Mouse (Mus musculus) lung, adult 2 months (tissue): ENCODE results near the gene Pcid2.

ENCODE experiments used
- CTCF ChIP-seq: fragments of 200-500 bp; IDR thresholded peaks from 2 replicates; pipeline ENCODE4 v1.5.1; 2011; ENCODE audit warnings: mild to moderate bottlenecking, low read length, control low read depth; ENCODE audit not compliant: insufficient read depth
- POLR2A ChIP-seq: fragments of 200-500 bp; IDR thresholded peaks from 2 replicates; pipeline ENCODE4 v1.6.1; 2011; ENCODE audit warnings: low read depth, mild to moderate bottlenecking, control low read depth, low read length, borderline replicate concordance; ENCODE audit errors: extremely low read depth

DNA sequence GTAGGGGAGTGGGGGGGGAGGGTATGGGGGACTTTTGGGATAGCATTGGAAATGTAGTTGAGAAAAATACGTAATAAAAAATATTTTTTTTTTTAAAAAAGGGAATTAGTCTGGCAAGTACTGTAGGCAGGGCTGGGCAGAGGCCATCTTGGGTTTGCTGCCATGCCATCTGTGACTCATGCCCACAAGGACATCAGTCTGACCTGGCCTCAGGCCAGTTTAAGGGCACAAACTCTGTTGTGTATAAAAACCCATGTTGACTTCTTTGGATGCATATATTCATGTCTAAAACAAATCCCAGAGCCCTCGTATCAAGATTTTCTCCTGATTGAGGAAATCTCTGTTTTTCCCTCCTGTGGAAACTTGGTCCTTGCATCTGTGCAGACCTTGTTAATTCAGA, 11.8 kb upstream of the Pcid2 start:
- no peak for TF ChIP-seq POLR2A
- no peak for TF ChIP-seq CTCF
